Mouse (Mus musculus) lung, postnatal 10 days (tissue): Measurements from ENCODE around the gene Erbb3.
A peak's percentile ranks its signal among the peaks of the same experiment; 100 is the strongest.

ENCODE experiments used
- DNase-seq: peaks from one replicate; pipeline ENCODE4 v3.0.0; 2021

Erbb3 gene

DNA sequence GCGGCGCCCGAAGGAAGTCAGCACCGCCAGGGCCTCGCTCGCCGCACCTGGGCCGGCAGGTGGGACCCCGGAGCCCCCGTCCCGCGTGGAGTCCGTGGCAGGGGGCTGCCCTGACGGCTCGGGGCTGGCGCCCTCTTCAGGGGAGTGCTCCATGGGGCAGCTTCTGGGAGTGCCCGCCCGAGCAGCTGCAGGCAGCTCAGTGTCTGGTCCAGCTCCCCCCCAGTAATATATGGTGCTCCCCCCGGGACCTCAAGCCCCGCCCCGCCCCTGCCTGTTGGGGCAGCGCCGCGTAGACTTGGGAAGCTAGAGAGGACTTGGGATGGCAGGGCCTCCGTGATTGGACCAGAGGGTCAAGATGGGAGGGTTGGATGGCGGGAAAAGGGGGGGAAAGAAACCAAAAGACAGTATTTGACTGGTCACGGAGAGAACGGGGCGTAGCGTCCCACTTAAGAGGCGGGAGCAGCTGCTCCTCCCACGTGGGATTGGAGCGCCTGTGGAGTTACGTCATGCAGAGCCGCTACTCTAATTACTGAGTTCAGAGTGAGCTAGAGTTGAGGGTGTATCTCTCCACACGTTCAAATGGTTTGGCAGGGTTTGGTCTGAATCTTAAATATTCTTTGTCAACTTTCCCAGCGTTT, 63.7 kb downstream of the Erbb3 start, which contains the start of gene Esyt1:
TSS of gene Esyt1 (minus strand) at position 201 of the 638 bp plus-strand sequence.
- peak; percentile 98 for DNase-seq

DNA sequence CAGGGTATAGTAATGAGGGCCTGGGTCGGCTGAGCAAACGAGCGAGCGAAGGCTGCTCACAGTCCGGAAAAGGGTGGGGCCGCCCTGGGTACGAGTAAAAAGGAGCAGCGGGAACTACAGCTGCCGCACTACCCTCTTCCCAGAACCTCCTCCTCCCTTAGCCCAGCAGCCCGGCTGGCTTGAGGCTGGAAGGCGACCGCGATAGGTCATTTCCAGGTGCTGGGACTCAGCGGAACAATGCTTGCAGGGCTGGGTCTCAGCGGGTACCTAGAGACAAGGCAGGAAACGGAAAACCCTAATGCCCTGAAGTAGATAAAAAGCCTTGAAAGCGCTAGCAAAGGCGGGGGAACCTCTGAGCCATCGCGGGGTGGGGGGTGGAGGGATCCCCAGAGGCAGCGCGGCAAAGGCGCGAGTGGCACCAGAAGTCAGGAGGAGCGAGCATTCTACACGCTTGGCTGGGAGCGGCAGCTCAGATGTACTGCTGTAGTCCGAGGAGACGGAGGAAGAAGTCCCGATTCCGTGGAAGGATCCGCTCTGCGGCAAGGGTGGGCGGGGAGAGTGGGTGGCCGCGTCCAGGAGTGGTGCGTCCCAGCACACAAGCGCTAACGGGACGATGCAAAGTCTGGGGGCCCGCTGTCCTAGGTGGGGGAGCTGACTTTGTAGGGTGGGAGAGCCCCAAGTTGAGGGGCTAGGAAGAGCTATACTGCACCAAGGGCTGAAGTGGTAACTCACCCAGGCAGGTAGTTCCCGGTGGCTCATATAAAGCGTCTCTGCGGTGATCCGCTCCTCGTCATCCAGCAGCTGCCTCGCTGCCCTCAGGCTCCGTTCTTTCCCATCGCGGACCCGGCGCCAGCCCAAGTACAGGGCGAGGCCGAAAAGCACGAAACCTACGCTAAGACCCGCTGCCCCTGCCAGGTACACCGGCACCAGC, 64.5 kb downstream of the Erbb3 start:
- DNase-seq, result peak; percentile 80

DNA sequence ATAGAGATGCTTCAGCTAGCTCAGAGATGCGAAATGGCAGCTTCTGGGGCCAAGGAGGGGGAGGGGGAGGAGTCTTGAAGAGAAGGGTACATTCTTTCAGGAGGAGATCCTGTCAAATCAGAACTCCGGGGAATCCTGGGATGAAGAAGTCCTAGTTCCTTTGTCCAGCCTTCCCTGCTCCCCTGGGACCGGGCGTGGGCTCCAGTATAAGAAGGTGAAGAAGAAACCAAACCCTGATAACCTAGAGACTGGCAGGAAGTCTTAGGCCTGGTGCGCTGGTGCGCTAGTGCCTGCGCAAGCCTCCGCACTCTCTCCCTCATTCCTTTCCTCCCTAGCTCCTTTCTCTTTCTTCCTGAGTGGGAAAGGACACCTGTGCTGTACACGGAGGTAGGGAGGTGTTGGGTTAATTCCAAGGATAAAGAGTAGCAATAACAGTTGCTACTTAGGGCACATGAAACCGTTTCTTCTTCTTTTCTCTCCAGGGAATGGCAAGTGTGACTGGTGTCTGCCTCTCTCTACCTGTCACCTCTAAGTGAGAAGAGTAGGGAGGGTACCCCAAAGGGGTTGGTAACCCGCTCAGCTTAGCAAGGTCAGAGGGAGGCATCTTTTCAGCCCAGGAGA, 65.2 kb downstream of the Erbb3 start:
- DNase-seq, result peak; percentile 39

DNA sequence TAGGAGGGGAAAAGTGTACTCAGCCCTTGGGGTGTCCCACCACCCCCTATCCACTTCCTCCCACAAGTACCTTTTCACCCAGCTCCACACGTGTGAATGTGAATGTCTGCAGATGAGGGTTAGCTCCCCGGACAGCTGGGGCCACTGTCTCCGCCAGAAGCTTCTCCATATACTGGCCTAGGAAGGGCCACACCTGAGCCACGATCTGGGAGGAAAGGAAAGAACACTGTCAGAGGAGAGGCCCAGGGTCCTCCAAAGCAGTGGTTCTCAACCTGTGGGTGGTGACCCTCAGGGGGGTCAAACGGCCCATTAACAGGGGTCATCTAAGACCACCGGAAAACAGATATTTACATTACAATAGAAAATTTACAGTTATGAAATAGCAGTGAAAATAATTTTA, 67.1 kb downstream of the Erbb3 start:
- no peak for DNase-seq

DNA sequence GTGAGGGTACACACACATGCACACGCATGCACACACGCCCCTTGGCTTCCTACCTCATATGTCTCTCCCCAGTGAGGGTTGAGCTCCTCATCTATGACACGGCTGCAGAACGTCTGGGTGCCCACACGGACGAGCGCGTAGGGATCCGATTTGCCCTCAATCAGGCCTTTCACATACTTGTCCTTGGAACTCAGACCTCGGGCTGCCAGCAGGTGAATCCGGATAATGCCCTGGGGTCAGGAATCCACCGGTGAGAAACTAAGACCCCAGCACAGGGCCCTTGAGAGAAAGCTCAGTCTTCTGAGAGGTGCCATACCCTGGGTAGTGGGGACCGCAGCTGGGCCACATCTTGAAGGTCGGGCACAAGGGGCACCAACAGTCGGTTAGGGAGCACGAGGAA, 68.9 kb downstream of the Erbb3 start:
- no peak for DNase-seq

DNA sequence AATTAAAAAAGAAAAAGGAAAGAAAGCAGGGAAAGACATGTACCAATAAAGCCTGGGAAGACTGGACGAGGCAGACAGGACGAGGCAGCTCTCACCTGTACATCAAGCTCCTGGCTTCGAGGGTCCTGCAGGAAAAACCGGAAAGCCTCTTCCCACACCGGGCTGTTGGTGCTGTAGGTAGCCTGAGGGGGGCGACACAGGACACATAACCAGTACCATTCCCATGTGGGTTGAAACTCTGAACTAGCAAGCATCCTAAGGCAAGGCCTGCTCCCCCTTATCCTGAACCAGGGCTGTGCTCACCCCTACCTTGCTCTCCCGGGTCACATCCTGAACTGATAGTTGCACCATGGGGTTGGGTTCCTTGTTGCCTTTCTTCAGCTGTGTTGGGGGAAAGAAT, 70.6 kb downstream of the Erbb3 start:
- peak; percentile 76 for DNase-seq
